Mouse (Mus musculus): Measurements from ENCODE around the gene Ipo7.

- TF ChIP-seq CTCF (IDR thresholded peaks at IDR 0.05; ENCODE audit: insufficient read depth, low read depth, low read length) (no peak), POLR2A (IDR thresholded peaks at IDR 0.05; ENCODE audit: insufficient read depth, low read depth, low read length) (peak; percentile 91)
These were observed 43.7 kb downstream of the Ipo7 start for GRCm38 (mm10) chr7:110061752-110062273.
